Mouse (Mus musculus) embryonic facial prominence, embryonic 13.5 days (tissue): ENCODE measurements around the gene Fabp6. TPM values are rescaled to one million over a fixed set of nuclear protein-coding genes. Genes with fewer than 3 reads are reported as not detected.
A peak's percentile ranks its signal among the peaks of the same experiment; 100 is the strongest.

ENCODE experiments used
- ATAC-seq: fragments of 200-750 bp; cut with Nextera tagmentation; 2 replicates; pipeline ENCODE4 v1.8.0; 2017; ENCODE audit warnings: low read depth; ENCODE audit not compliant: insufficient number of reproducible peaks, insufficient read depth, low FRiP score, low TSS enrichment
- H3K27ac ChIP-seq: fragments of 300-500 bp; sonication (generic); 2 replicates; pipeline ENCODE4 v1.5.1; 2015; ENCODE audit warnings: moderate library complexity, mild to moderate bottlenecking, inconsistent platforms
- H3K27me3 ChIP-seq: fragments of 300-500 bp; sonication (generic); 2 replicates; pipeline ENCODE4 v1.6.1; 2015; ENCODE audit warnings: mild to moderate bottlenecking, inconsistent platforms
- H3K36me3 ChIP-seq: fragments of 300-500 bp; sonication (generic); 2 replicates; pipeline ENCODE4 v1.6.1; 2015; ENCODE audit warnings: mild to moderate bottlenecking, inconsistent platforms
- H3K4me1 ChIP-seq: fragments of 300-500 bp; sonication (generic); 2 replicates; pipeline ENCODE4 v1.6.1; 2015; ENCODE audit warnings: inconsistent platforms
- H3K4me2 ChIP-seq: fragments of 300-500 bp; sonication (generic); 2 replicates; pipeline ENCODE4 v1.6.1; 2015; ENCODE audit warnings: moderate library complexity, mild to moderate bottlenecking, inconsistent platforms
- H3K4me3 ChIP-seq: fragments of 300-500 bp; sonication (generic); 2 replicates; pipeline ENCODE4 v1.5.1; 2015; ENCODE audit warnings: mild to moderate bottlenecking, inconsistent platforms
- H3K9ac ChIP-seq: fragments of 300-500 bp; sonication (generic); 2 replicates; pipeline ENCODE4 v1.6.1; 2015; ENCODE audit warnings: mild to moderate bottlenecking, inconsistent platforms
- H3K9me3 ChIP-seq: fragments of 300-500 bp; sonication (generic); 2 replicates; pipeline ENCODE4 v1.6.1; 2016; ENCODE audit warnings: inconsistent platforms
- WGBS: fragments of 180-500 bp; shearing (Covaris S2); methylation state at CpG from one replicate; pipeline ENCODE4 v1.1.7; 2015; ENCODE audit warnings: mixed read lengths; 5-methylcytosine and 5-hydroxymethylcytosine counted together
- polyA plus RNA-seq: library from polyadenylated mRNA; unstranded; fragments of >200 nt; fragmentation: Nextera tagmentation; extraction: Ambion mirVana; gene quantifications from 2 replicates; pipeline ENCODE4 v1.2.1, GENCODE M21; 2015

Fabp6 gene
- polyA plus RNA-seq, 1 experiment from 2014 or later, result not detected

DNA sequence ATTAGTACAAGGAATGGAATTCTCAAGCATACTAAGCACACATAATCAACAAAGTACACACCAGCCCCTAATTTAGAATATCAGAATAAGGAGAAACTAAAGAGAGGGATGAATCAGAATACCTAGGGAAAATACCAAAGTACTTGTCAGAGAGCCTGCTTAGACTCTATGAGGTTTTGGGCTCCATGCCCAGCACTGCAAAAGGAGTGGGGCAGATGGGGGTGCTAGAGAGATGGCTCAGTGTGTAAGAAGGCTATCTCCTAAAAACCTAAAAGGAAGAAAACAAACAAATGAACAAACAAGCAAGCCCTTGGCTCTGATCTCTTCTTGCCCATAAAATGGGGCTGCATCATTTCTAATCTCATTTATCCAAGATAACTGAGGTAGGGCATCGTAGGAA is 23.0 kb upstream of the Fabp6 start:
- H3K4me1 ChIP-seq, result peaks cover 17% of the 10 kb centered on the region
- H3K9me3 ChIP-seq, result no peaks in the 10 kb centered on the region
- no peak for ATAC-seq
- H3K27ac ChIP-seq, result no peak overlapping the region
- no peaks in the 10 kb centered on the region for H3K36me3 ChIP-seq
- 93% methylated on average over 1 of the region's 1 CpGs for WGBS
- no peaks in the 10 kb centered on the region for H3K27me3 ChIP-seq
- H3K4me3 ChIP-seq, result no peak overlapping the region
- H3K4me2 ChIP-seq, result no peak overlapping the region
- no peak overlapping the region for H3K9ac ChIP-seq

DNA sequence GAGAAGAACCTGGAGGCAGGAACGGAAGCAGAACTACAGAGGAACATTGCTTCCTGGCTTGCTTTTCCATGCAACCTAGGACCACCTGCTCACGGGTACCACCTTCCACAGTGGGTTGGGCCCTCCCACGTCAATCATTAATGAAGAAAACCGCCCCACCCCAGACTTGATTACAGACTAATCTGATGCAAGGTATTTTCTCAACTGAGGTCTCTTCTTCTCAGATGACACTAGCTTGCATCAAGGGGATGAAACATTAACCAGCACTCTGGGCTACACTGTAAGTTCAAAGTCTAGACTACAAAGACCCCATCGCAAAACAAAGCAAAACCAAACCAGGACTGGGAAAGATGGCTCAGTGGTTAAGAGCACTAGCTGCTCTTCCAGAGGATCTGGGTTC is 20.4 kb upstream of the Fabp6 start:
- Histone ChIP-seq H3K4me3 (no peak overlapping the region), H3K36me3 (no peaks in the 10 kb centered on the region), H3K4me1 (peaks cover 23% of the 10 kb centered on the region), H3K9me3 (no peaks in the 10 kb centered on the region), H3K27ac (no peak overlapping the region), H3K4me2 (no peak overlapping the region), H3K27me3 (no peaks in the 10 kb centered on the region), H3K9ac (no peak overlapping the region)
- WGBS, result 74% methylated on average over 5 of the region's 5 CpGs
- ATAC-seq, result no peak

DNA sequence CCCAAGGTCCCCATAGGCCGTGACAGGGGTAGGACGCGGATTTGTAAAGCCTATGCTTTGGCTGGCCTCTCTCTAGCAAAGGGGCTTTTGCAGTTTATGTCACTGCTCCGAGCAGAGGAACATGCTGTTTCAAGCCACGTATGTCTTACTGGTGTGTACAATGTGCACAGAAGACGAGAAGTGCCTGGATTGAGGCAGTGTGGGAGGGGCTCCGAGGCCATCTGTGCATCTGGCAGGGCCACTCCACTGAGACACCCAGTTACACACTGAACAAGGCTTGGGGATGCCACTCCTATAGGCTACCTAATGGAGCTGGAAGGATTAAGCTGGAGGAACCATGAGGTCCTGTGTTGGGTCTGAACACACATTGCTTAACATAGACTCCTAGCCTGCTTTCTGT is 17.1 kb upstream of the Fabp6 start:
- H3K4me3 ChIP-seq, result no peak overlapping the region
- H3K27ac ChIP-seq, result no peak overlapping the region
- H3K4me1 ChIP-seq, result 0 out of 2 replicates have a peak, but pooled peaks cover 13% of the 10 kb centered on the region
- 63% methylated on average over 7 of the region's 7 CpGs for WGBS
- no peaks in the 10 kb centered on the region for H3K27me3 ChIP-seq
- H3K9me3 ChIP-seq, result no peaks in the 10 kb centered on the region
- ATAC-seq, result 0 out of 2 replicates have a peak, but pooled peaks have one; percentile 18
- H3K4me2 ChIP-seq, result no peak overlapping the region
- H3K9ac ChIP-seq, result no peak overlapping the region
- H3K36me3 ChIP-seq, result no peaks in the 10 kb centered on the region

DNA sequence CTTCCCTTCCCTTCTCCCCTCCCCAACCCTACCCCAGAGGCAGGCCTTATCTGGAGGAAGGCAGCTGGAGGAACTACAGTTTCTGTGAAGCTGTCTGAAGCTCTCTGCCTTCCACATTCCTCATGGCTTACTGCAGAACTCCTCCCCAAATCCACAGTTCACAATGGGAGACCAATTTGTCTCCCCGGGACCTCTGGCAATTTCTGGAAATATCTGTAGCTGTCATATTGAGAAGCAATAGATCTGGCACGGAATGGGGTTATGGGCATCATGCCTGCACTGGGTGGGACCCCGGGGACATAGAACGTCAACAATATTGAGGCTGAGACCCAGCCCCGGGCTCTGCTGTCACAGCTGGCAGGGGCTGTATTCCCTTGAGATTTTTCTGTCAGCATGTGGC is 16.6 kb upstream of the Fabp6 start:
- H3K27ac ChIP-seq, result peak overlapping the region; percentile 5; the same call in 1 of the 2 replicates

DNA sequence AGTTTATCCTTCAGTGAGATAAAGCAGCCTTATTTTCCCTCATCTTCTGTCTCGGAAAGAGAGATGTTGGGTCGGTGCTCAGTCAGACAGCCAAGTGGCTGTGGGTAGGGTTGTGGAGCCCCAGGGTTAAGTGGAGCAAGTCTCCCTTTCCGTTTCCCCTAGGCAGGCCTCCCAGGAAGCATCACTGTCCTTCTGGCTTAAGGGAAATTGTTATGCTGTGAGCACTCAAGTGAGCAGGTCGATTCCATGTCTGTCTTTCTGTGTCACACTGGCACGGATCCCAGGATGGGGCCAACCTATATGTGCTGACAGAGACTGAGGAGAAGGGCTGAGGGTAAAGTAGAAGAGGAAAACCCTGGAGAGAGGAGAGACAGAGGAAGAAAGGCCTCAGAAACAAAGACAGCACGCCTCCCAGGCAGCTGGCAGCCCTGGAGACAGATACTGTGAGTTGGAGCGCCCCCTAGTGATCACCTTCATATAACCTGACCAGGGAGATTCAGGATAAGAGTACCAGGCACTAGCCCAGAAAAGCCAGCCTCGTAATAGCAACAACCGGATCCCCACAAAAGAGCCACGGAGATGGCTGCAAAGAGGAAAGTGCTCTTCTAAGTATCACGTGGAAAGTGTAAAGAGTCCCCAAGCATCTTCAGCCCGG is 11.6 kb upstream of the Fabp6 start:
- Histone ChIP-seq H3K36me3 (no peaks in the 10 kb centered on the region), H3K4me1 (peaks cover 16% of the 10 kb centered on the region), H3K27me3 (no peaks in the 10 kb centered on the region), H3K27ac (peak overlapping the region; percentile 56), H3K4me2 (no peak overlapping the region), H3K9ac (no peak overlapping the region), H3K4me3 (no peak overlapping the region), H3K9me3 (no peaks in the 10 kb centered on the region)
- 25% methylated on average over 12 of the region's 12 CpGs for WGBS
- ATAC-seq, result peak; percentile 34; the same call in 1 of the 2 replicates

More for the DNA sequence above, 16.6 kb upstream of the Fabp6 start:
- no peak overlapping the region for H3K9ac ChIP-seq
- WGBS, result 44% methylated on average over 5 of the region's 5 CpGs
- no peaks in the 10 kb centered on the region for H3K27me3 ChIP-seq
- no peaks in the 10 kb centered on the region for H3K36me3 ChIP-seq
- H3K4me1 ChIP-seq, result peaks cover 18% of the 10 kb centered on the region
- H3K4me2 ChIP-seq, result no peak overlapping the region
- no peak for ATAC-seq
- H3K9me3 ChIP-seq, result no peaks in the 10 kb centered on the region
- H3K4me3 ChIP-seq, result no peak overlapping the region

DNA sequence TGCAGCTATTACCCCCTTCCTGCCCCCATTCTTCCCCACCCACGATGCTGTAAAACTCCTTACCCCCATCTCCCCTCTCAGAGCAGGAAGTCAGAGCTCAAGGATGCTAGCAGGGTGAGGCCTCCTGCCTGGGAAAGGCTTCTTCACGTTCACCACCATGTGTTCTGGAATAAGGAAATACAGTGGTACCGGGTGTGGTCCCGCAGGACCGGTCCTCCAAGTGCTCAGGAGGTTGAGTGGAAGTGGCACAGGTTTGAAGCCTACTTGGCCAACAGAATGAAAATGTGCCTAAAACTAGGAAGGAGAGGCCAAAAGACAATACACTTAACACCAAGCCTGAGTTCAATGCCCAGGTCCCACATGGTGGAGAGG is 9.3 kb upstream of the Fabp6 start:
- Histone ChIP-seq H3K36me3 (no peaks in the 10 kb centered on the region), H3K4me2 (no peak overlapping the region), H3K9ac (no peak overlapping the region), H3K4me3 (no peak overlapping the region), H3K27ac (no peak overlapping the region), H3K4me1 (peaks cover 7% of the 10 kb centered on the region), H3K27me3 (no peaks in the 10 kb centered on the region), H3K9me3 (no peaks in the 10 kb centered on the region)
- ATAC-seq, result no peak
- 79% methylated on average over 5 of the region's 5 CpGs for WGBS

DNA sequence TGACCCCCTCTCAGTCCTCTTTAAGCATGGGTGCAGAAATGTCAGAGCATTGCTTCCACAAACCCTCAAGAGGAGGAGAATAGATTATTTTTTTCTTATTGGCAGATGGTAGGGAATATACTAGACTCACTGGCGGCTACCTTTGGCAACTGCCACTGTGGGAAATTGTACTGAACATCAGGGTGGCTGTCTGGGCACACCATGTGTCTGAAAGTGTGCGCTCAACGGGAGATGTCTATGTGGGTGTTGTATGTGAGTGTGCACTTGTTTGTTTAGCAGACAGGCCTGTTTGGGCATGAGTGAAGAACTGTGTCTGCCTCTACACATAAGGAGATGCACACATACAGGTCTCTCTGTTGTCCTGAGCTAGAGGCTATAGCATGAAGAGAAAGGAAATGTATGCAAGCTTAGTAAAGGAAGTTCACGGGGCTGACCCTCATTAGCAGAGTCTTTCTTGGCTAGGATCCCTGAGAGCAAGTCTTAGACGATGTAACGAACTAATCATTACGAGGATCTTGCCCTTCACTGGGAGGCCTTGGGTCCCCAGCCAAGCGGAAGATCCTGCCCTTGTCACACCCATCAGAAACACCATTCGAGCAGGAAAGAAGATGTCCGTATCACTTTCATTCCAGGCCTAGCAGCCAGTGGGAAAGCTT is 8.8 kb upstream of the Fabp6 start:
- H3K9me3 ChIP-seq, result no peaks in the 10 kb centered on the region
- H3K4me2 ChIP-seq, result no peak overlapping the region
- H3K4me3 ChIP-seq, result no peak overlapping the region
- no peak overlapping the region for H3K9ac ChIP-seq
- WGBS, result 78% methylated on average over 10 of the region's 10 CpGs
- H3K27me3 ChIP-seq, result no peaks in the 10 kb centered on the region
- H3K27ac ChIP-seq, result no peak overlapping the region
- H3K36me3 ChIP-seq, result no peaks in the 10 kb centered on the region
- H3K4me1 ChIP-seq, result peaks cover 7% of the 10 kb centered on the region
- no peak for ATAC-seq

DNA sequence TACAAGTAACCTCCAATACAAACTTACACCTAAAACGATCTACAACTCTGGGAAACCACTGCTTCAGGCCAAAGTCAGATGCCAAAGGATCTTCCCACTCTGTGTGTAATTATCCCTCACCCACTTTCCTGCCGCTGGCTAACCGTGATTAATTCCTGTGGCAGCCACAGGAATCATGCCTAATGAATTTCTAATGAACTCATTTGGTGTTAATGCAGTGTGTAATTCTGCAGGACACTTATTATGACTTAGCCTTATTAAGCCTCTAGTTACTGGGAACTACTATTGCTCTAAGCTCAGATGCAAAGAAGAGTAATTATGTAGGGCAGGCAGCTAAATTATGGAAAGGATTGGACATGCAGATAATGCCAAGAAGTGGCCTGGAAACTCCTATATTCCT is 7.1 kb upstream of the Fabp6 start:
- Histone ChIP-seq H3K4me2 (no peak overlapping the region), H3K36me3 (no peaks in the 10 kb centered on the region), H3K4me1 (peaks cover 7% of the 10 kb centered on the region), H3K9ac (no peak overlapping the region), H3K9me3 (no peaks in the 10 kb centered on the region), H3K4me3 (no peak overlapping the region), H3K27me3 (no peaks in the 10 kb centered on the region), H3K27ac (no peak overlapping the region)
- 53% methylated on average over 3 of the region's 3 CpGs for WGBS
- no peak for ATAC-seq

DNA sequence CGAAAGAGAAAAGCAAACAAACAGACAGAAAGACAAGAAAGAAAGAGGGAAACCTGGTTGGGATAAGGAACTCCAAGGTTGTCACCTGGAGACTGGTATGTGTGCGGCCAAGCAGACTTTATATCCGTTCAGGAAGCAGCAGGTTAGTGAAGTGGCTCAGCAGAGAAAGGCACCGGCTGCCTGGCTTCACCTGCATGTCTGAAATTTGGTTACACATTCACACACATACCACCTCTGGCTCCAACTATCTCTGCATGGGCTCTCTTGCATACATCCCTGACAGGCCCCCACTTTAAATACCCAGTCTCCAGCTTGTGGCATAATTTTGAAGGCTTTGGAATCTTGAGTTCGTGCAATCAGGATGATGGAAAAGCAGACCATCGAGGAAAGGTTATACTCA is 4.5 kb upstream of the Fabp6 start:
- H3K9ac ChIP-seq, result no peak overlapping the region
- H3K4me2 ChIP-seq, result no peak overlapping the region
- H3K27ac ChIP-seq, result no peak overlapping the region
- no peaks in the 10 kb centered on the region for H3K4me1 ChIP-seq
- H3K4me3 ChIP-seq, result no peak overlapping the region
- WGBS, result 84% methylated on average over 6 of the region's 6 CpGs
- no peaks in the 10 kb centered on the region for H3K27me3 ChIP-seq
- H3K36me3 ChIP-seq, result no peaks in the 10 kb centered on the region
- no peaks in the 10 kb centered on the region for H3K9me3 ChIP-seq
- no peak for ATAC-seq

DNA sequence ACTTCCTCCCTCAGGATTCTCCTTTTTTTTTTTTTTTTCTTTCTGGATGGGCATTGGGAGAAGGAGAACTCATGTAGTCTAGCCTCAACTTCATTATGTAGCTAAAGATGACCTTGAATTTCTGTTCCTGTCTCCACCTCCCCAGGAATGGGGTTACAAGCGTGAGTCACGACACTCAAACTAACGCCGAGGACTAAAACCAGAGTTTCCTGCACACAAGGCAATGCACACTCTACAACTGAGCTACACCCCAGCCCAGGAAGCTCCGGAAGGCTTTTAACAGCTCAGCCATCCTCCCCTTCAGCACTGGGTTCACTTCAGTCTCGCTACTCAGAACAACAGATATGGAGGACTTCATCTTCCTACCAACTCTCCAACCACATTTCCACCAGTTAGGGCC is 3.6 kb upstream of the Fabp6 start:
- no peaks in the 10 kb centered on the region for H3K36me3 ChIP-seq
- WGBS, result 91% methylated on average over 6 of the region's 6 CpGs

GRCm38 (mm10) chr11:43604207-43604606 is 2.9 kb upstream of the Fabp6 start:
- H3K4me3 ChIP-seq, result no peak overlapping the region
- 90% methylated on average over 2 of the region's 2 CpGs for WGBS
- no peak overlapping the region for H3K27ac ChIP-seq
- H3K9ac ChIP-seq, result no peak overlapping the region
- no peak overlapping the region for H3K4me2 ChIP-seq
- H3K9me3 ChIP-seq, result no peaks in the 10 kb centered on the region
- H3K36me3 ChIP-seq, result no peaks in the 10 kb centered on the region
- H3K27me3 ChIP-seq, result no peaks in the 10 kb centered on the region
- ATAC-seq, result no peak
- no peaks in the 10 kb centered on the region for H3K4me1 ChIP-seq

More for the DNA sequence above, 3.6 kb upstream of the Fabp6 start:
- H3K9me3 ChIP-seq, result no peaks in the 10 kb centered on the region
- H3K27ac ChIP-seq, result no peak overlapping the region
- no peak overlapping the region for H3K9ac ChIP-seq
- ATAC-seq, result no peak
- no peaks in the 10 kb centered on the region for H3K4me1 ChIP-seq
- H3K4me2 ChIP-seq, result no peak overlapping the region
- no peak overlapping the region for H3K4me3 ChIP-seq
- H3K27me3 ChIP-seq, result no peaks in the 10 kb centered on the region

DNA sequence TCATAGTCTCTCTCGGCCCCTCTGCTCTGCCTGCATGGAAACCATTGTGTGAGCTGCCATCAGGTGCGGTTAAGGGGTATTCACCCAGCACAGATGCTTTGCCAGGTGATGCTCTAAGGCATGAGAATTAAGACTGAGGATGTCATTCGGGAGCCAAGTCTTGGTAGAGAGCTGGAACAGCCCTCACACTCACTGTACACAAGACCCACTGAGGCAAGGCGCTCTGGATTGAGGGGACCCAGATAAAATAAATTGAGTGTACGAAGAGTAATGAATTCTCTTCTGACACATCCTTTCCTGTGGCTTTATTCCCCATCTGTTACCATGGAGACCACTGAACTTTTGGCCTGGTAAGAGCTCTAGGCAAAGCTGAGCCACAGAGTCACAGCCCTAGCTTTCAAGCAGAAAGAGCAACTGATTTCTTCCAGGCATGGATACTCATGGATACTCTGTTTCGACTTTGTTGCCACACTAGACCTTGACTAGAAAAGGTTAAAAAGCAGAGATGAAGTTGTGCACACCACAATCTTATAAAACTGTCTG is 11.7 kb downstream of the Fabp6 start:
- Histone ChIP-seq H3K27me3 (no peaks in the 10 kb centered on the region), H3K4me1 (no peaks in the 10 kb centered on the region; the same call in 1 of the 2 replicates), H3K9ac (no peak overlapping the region), H3K9me3 (no peaks in the 10 kb centered on the region), H3K4me3 (no peak overlapping the region), H3K36me3 (peaks cover 32% of the 10 kb centered on the region), H3K27ac (no peak overlapping the region), H3K4me2 (no peak overlapping the region)
- ATAC-seq, result no peak
- 76% methylated on average over 6 of the region's 6 CpGs for WGBS
